Mouse (Mus musculus) cerebellum, adult 2 months (tissue): ENCODE measurements at regions not wholly inside any gene's neighbourhood (a gene's known extent, or its start where the extent isn't known, plus 50 kb on each side); places are given as distances from the start of the nearest gene placed in this dataset.

Experiments used
- CTCF ChIP-seq: fragments of 200-500 bp; IDR thresholded peaks from 2 replicates; pipeline ENCODE4 v1.5.1; 2011; ENCODE audit warnings: low read depth, mild to moderate bottlenecking, control low read depth, low read length, moderate library complexity, borderline replicate concordance; ENCODE audit not compliant: insufficient read depth
- POLR2A ChIP-seq: fragments of 200-500 bp; IDR thresholded peaks from 2 replicates; pipeline ENCODE4 v1.6.1; 2011; ENCODE audit warnings: low read length, control low read depth, borderline replicate concordance; ENCODE audit not compliant: insufficient read depth

DNA sequence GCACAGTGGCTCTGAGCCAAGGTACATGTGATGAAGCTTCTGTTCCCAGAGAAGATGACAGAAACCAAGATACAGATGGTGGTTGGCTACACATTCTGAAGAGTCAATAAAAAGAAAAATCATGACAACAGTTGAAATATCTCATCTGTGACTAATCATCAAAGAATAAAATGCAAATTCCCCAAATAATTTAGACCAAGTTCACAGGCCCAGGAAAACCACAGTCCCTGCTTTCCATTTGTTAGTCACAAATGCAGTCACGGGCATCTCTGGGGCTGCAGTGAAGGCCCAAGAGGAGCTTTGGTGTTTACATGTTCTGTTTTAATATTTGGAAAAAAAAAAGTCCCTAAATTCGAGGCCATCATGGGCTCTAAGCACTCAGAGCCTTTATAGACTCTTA is 142.1 kb upstream of the Cachd1 start:
- TF ChIP-seq POLR2A (no peak), CTCF (no peak)
